Mouse (Mus musculus): ENCODE measurements at regions not wholly inside any gene's neighbourhood (a gene's known extent, or its start where the extent isn't known, plus 50 kb on each side); places are given as distances from the start of the nearest gene placed in this dataset.

- DNase-seq (ENCODE audit: low spot score) = no peak
These were observed 320.6 kb upstream of the Pard3b start for GRCm38 (mm10) chr1:61318042-61318441.

GRCm38 (mm10) chr1:61321513-61322145 is 317.0 kb upstream of the Pard3b start:
- no peak for DNase-seq (ENCODE audit: low spot score)

- DNase-seq (ENCODE audit: low spot score) = no peak
These were observed 307.2 kb upstream of the Pard3b start for GRCm38 (mm10) chr1:61331456-61331855.

GRCm38 (mm10) chr1:61331906-61332305 is 306.7 kb upstream of the Pard3b start:
- peak; percentile 11 for DNase-seq (ENCODE audit: low spot score)

DNA sequence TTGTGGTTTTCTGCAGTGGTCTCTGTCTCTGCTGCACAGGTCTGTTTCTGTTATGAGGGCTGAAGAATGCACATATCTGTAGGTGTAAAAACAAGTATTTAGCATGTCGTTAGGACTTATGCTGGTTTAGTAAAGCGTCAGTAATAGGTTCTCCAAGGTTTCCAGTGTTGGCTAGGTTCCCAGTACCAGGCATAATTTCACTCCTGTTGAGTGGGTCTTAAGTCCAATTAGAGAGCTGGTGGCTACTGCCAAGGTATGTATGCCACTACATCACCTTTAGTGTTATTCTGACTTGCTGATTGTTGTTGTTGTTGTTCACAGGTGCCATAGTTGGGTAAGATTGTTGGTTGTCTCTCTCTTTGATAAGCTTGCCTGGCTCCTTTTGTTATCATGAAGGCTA is 302.3 kb upstream of the Pard3b start:
- DNase-seq (ENCODE audit: low spot score) = no peak

DNA sequence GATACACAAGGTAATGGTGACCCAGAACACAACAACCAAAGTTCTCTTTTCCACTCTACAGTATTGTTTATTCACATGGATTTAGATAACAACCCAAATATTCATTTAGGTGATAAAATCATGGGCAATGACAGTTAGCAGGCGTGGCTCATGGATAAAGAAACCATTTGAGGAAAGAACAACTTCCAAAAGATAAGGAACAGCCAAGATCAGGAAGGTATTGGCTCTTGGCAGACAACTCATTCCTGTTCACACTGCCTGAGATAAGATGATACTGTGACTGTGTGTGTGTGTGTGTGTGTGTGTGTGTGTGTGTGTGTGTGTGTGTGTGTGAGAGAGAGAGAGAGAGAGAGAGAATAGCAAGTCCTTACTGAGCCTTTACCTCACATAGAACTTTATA is 285.7 kb upstream of the Pard3b start:
- no peak for DNase-seq (ENCODE audit: low spot score)

- no peak for DNase-seq (ENCODE audit: low spot score)
These were observed 285.1 kb upstream of the Pard3b start for GRCm38 (mm10) chr1:61353481-61353880.

- no peak for DNase-seq (ENCODE audit: low spot score)
These were observed 283.4 kb upstream of the Pard3b start for GRCm38 (mm10) chr1:61355241-61355640.

GRCm38 (mm10) chr1:61359011-61359930 is 279.4 kb upstream of the Pard3b start:
- peak; percentile 43 for DNase-seq (ENCODE audit: low spot score)

DNA sequence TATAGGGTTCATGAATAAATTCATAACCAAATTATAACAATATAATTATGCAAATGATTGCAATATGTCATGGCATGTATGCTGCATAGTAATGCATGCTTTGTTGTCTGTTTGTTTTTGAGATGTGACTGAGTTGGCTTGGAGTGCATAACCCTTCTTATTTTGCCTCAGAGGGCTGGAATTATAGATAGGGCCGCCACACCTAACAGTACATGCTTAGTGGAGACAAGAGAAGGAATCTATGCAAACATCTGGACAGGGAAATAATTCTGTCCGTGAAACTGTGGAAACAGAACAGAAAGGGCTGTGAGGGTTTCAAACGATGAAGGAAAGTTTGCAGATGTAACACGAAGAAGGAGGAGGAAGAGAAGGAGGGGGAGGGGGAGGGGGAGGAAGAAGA is 266.0 kb upstream of the Pard3b start:
- DNase-seq (ENCODE audit: low spot score) = no peak

- DNase-seq (ENCODE audit: low spot score) = peak; percentile 22
These were observed 264.7 kb upstream of the Pard3b start for GRCm38 (mm10) chr1:61373661-61374491.

- no peak for DNase-seq (ENCODE audit: low spot score)
These were observed 262.2 kb upstream of the Pard3b start for GRCm38 (mm10) chr1:61376417-61376816.

- peak; percentile 90 for DNase-seq (ENCODE audit: low spot score)
These were observed 261.6 kb upstream of the Pard3b start for GRCm38 (mm10) chr1:61377070-61377469.

DNA sequence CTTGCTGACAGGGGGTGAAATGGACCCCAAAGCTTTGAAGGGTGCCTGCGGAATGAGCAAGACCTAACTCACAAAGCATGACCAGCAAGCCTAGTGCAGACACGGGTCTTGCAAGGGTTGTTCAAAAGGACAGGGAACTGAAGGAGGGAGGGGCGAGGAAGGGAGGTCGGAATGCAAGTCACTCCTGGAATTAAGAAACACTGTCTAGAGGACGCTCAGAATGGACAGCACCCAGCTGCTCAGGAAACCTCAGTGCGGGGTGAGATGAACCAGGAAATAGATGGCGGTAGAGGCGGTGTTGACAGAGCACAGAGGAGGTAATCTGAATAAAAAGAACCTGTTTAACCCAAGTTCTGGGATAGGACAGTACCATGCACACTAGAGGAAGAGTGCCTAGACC is 260.4 kb upstream of the Pard3b start:
- DNase-seq (ENCODE audit: low spot score) = no peak

- peak; percentile 12 for DNase-seq (ENCODE audit: low spot score)
These were observed 258.7 kb upstream of the Pard3b start for GRCm38 (mm10) chr1:61379771-61380517.

DNA sequence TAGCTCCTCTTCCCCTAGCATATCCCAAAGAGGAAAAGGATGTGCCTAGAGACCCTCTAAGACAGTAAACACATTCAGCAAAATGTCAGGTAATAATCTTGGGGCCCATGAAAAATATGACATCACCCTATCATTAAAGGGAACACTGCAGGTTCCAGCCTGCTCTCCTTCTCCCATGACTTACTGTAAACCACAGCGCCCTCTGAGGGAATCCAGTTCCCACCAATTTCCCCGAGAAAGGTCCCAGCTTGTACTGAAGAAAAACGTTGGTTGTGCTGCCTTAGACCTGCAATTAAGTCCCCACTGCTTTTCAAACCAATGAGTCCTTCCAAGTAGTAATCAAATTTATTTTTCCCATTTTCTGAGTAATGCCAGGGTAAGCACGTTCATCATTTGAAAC is 251.0 kb upstream of the Pard3b start:
- DNase-seq (ENCODE audit: low spot score) = no peak

- peak; percentile 71 for DNase-seq (ENCODE audit: low spot score)
These were observed 240.8 kb upstream of the Pard3b start for GRCm38 (mm10) chr1:61397796-61398195.

DNA sequence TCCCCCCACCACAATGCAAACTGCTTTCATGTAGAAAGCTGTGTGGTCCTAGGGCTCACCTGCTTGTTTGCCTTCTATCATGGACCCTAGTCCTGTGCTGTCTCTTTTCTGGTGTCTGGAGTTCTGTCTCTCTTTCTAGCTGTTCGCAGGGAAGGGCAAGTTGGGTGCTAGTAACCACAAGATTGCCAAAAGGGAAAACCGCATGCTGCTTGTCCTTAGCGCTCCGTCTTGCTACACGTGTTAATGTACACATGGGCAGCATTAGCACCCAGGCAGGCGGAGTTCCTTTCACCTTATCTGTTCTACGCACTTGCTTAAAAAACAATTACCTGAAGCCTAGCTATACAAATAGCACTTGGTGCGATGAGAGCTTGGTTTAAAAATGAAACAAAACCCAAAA is 236.3 kb upstream of the Pard3b start:
- DNase-seq (ENCODE audit: low spot score) = no peak

DNA sequence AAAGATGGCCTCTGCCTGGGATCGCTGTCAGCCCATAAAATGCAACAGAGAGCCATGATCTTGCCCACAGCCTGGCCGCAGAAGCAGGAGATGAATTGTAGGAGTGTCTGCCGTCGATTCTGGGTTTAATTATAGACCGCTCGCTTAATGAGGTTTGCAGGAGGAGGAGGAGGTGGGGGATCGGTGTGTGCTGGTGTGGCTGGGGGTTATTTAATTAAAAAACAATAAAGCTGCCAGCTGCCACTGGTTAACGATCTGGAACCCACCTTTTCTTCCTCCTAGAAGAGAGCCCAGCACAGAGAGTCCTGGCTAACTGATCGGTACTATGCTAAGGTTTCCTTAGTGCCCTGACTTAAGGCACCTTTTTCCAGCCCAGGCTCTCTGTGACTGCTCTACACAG is 231.4 kb upstream of the Pard3b start:
- peak; percentile 6 for DNase-seq (ENCODE audit: low spot score)

GRCm38 (mm10) chr1:61414772-61415171 is 223.9 kb upstream of the Pard3b start:
- DNase-seq (ENCODE audit: low spot score) = peak; percentile 8

- DNase-seq (ENCODE audit: low spot score) = no peak
These were observed 223.0 kb upstream of the Pard3b start for GRCm38 (mm10) chr1:61415426-61416195.

Data from retina, embryonic 14.5 days (tissue).